Mouse (Mus musculus) heart, adult 2 months (tissue): ENCODE measurements around the gene Dohh.

Experiments
- CTCF ChIP-seq: fragments of 200-600 bp; IDR thresholded peaks from 2 replicates; pipeline ENCODE4 v1.8.1; 2022; ENCODE audit warnings: antibody characterized with exemption, mild to moderate bottlenecking, moderate library complexity
- POLR2A ChIP-seq: fragments of 200-500 bp; IDR thresholded peaks from 2 replicates; pipeline ENCODE4 v1.6.1; 2011; ENCODE audit warnings: mild to moderate bottlenecking, low read depth, low read length, control low read depth; ENCODE audit not compliant: insufficient read depth

DNA sequence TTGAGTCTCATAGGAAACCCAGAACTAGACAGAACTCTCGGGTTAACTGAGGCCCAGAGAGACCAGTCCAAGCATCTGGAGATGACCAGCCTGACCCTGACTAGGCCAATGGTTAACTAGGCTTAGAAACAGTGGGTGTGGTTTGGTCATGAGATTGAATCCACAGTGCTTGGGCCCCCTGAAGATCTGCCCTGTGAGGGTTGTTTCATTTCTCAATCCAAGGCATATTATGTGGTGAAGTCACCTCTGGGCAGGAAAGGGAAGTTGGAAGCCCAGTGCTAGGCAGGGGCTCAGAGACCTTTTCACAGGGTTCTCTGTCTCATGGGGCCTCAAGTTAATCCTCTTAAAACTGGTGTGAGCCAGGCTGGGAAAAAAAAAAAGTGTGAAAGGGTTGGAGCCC lies 25.4 kb upstream of the Dohh start:
- TF ChIP-seq POLR2A (no peak), CTCF (no peak)
